Mouse (Mus musculus) telencephalon, adult 2 months (tissue): ENCODE data around the gene Atp8a1.

ENCODE experiments used
- DNase-seq: peaks from one replicate; pipeline ENCODE4 v3.0.0-alpha.2; 2011; ENCODE audit warnings: low read depth, low spot score

Gene Atp8a1

DNA sequence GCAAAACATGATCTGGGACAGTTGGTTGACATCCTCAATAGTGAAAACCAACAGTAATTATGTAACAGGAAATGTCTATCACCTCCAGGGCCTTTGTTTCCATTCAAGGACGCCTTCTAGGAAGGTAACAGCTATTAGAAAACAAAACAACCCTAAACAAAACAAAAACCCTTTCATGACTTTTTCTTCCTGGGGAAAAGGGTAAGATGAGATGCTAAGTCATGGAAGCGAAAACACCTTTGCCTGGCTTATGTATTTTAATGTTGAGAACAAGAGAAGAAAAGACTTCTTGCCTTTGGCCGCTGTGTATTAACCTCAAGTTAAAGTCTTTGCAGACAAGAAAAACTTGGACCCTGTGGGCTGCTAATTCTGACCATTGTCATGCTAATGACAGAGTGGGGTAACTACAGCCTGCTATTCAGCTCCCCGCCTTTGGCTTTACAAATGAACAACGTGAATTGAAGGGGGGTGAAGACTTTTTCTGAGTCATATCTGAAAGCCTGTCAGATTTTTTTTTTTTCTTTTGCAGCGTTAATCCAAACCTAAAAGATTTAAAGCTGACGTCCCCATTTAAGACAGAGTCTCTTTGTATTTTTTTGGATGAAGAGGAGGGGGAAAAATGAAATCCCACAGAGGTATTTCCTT, 214.0 kb downstream of the Atp8a1 start:
- no peak for DNase-seq

DNA sequence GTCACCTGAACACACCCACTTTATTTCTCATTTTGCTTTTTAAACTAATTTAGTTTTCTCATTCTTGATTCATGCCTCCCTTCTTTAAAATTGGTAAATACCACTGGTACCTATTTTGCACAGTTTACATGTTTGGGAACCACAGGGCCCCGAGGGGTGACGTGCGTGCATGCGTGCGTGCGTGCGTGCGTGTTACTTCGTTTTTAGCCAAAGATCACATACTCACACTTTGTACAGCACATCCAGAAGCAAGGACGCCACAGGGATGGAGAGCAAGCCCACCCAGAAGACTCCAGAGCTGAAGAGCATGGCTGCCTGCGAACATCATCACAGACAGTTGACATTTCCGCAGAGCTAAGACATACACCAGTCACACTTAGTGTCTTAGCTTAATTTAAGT, 216.0 kb downstream of the Atp8a1 start:
- no peak for DNase-seq

DNA sequence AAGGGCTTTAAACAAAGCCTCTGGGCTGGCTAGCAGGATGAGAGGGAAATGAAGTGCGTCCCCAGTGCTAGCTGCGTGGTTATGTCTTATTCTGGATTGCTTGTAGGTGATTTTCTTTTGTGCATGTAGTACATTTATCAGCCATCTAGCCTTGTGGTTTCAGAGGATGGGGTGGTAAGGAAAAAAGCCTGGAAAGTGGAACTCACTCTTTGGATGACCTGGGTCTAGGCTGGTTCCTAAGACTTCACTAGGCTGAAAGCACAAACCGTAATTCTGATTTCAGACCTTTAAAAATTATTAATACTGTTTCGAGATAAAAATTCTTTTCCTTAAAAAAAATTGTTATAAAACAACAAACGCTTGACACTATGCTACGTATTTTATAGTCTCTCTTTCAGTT, 217.4 kb downstream of the Atp8a1 start:
- DNase-seq: no peak

DNA sequence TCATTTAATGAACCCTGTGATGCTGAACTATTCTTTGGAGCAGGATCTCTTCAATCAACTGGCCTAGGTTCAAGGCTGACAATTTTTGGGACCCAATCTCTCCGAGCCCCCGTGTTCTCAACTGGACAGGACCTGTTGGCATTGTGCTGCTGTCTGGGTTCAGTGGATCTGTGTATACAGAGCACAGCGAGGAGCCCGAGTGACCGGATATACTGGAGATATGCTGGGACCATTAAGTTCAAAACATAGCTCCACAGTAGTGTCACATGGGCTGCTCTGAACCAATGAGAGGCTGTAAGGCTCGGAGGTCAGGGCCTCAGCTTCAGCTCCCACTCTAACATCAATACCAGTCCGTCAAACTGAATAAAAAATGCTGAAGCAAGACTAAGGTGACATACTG, 217.8 kb downstream of the Atp8a1 start:
- no peak for DNase-seq

DNA sequence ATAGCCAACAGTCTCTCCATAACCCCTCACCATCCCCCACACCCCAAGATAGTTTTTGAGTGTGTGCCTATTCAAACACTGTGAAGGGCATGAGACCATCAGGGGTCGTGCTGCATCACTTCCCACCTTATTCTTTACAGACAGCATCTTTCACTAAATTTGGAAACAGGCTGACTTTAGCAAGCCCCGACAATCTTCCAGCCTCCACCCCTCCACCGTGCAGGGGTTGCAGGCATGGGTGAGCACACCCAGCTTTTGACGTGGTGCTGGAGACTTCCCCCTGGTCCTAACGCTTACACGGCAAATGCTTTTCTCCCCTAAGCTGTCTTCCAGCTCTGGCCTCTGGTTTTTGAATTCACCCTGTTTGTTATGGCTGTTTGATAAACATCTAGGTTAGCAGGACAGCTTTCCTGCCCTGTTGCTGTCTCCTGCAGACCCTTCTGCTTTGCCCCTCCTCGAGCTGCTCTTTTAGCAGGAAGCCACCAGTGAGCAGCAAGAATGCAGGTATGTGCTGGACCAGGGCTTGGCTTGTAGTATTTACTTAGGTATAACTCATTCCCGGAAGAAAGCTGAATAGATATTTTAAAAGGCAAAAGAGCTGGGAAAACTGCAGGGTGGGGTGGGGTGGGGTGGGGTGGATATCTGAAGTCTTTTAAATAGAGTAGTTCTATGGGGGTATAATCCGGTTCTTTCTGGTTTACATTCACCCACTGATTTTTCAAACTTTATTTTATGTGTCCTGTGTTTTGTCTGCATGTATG, 218.9 kb downstream of the Atp8a1 start:
- DNase-seq: no peak

DNA sequence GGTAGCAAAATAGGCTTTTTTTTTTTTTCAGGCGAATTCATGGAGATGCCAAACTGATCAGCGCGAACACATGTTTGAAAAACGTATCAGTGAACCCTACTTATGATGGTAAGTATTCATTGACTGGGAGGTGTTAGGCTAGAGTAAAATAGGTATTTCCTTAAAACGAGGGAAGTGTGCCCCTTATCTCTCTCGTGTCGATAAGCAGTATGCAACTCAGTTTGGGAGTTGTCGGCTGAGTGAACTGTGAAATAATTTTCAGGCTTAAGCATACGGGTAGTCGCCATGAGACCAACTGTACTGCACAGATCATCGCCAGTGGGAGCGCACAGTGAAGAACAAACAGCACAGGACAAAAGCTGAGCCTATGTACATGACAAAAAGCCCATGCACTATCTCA, 226.0 kb downstream of the Atp8a1 start:
- no peak for DNase-seq

DNA sequence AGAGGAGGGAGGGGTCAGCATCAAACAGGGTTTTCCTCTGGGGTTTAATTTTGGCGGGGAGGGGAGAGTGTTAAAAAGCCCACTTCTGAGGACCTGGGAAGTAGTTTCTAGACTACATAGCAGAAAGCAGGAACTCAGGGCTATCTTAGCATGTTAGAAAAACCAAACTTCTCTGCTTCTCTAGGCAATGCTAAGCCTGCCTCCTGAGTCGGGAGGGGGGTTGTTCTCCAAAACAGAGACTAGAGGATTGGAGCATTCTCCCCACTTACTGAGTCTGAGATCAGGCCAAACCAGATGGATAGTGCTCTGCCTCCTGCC, 237.8 kb downstream of the Atp8a1 start:
- no peak for DNase-seq

DNA sequence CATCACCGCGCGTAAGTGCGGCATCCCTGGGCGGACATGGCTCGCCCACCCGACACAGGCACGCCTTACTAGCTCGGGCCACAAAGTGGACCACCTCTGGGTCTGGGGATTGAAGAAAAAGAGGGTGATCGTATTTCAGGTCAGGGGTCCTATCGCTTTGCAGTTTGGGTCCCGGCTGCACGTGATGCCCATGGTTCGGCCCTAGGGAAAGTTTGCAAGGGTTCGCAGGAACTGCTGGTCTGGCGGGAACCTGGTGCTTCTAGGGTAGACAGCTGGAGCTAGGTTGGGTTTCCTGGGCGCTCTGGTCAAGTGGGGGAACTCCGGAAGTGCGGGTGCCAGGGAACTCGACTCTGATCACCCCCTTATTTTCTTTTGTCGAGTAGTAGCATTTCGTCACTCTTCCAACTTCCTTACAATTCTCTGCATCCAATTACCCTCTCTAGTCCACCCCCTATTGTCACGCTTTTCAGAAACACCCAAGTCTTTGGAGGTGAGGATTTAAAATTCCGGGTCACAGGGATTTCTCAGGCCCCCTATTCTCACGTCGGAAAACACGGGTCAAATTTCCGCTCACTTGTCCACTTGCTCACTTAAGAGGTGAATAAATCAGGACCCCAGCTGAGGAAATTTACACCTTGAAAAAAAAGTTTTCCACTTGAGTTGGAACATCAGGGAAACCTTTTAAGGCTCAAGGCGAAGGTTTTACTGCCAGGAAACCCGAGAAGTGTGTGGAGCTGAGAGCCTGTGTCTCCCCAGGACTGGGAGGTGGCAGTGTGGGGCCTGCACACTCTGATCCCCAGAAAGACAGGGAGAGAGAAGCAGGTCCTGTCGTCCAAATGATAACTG, 238.3 kb downstream of the Atp8a1 start:
- no peak for DNase-seq

DNA sequence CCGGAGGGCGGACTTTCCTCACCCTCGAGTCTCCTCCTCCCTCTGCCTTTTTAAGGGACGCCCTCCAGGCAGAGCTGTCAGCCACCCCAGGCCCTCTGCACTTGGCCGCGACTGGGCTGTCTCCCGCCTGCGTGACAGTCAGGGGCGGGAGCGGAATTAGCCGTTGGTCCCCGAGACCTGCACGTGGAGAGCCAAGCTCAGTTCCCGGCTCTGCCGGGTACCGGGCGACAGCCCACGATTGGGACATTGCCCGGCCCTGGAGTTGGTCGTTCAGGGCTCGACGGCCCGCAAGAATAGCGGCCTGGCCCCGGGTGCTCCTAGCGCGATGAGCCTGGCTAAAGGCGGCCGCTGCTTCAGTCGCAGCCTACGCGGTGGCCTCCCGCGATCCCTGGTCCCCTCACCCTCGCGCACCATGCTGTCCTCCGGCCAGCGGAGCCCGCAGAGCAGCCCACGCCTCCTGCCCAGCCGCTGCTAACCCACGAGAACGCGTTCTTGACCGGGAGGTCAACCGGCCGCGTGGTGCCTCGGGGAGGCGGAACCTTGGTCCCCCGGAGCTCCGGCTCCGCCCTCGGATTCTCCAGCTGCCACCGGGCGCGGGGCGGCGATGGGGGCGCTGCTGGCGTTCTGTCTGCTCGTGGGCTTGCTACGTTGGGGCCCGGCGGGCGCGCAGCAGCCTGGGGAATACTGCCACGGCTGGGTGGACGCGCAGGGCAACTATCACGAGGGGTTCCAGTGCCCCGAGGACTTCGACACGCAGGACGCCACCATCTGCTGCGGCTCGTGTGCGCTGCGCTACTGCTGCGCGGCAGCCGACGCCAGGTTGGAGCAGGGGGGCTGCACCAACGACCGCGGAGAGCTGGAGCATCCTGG, 239.2 kb downstream of the Atp8a1 start, which contains the start of gene Shisa3:
Gene Shisa3 (plus strand): TSS at position 79 of the 870 bp plus-strand sequence.
- no peak for DNase-seq

DNA sequence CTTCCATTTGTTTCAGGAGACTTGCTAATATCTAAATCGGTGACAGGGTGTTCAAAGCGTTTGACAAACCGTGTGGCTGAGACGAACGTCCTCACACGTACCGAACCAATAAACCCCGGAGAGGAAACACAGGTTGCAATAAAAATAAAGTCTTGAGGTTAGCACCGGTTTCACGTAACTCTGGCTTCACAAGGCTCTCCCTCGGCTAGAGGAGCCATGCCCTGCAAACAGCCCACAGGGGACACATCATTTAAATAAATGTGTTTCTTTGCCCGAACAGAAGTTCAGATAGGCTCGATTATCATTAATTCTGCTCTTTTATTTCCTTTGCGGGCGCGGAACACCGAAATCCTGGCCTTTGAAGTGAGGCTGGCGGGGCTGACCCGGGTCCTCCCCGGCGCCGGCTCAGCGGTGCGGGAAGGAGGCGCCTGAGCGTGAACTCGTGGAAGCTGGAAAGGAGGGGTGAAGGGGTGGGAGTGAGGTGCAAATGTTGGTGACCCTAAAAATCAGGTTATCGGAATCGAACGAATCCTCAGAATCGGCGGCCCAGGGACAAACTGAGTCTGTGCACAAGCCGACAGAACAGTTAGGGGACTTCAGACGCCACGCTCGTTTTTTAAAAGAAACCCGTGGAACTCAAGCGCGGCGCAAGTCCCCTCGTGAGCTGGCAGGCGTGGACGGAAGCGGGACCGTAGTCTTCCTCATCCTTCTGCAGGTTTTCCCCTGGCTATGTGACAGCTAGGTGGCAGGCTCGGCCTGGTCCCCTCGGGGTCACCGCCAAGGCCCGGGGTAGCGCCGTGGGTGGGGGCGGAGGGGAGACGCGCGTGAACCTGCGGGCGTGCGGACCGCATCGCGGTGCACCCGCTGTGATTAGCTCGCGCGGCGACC, 240.1 kb downstream of the Atp8a1 start:
- no peak for DNase-seq

DNA sequence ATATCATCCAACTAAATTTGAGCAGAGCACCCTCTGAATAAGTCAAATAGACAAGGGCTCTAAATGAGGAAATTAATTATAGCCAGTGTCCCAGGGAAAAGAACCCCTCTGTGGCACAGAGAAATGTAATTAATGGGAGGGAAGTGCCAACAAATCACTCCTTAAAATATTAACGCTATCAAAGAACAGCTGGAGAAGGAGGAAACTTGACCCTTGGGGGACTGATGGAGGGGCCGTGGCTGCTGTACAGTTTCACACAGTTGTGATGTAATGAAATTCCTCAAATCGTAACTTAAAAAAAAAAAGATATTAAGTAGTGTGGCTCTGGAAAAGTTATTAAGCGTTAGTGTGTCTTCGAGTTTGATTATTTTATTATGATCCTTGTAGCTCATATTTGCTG, 241.3 kb downstream of the Atp8a1 start:
- no peak for DNase-seq

DNA sequence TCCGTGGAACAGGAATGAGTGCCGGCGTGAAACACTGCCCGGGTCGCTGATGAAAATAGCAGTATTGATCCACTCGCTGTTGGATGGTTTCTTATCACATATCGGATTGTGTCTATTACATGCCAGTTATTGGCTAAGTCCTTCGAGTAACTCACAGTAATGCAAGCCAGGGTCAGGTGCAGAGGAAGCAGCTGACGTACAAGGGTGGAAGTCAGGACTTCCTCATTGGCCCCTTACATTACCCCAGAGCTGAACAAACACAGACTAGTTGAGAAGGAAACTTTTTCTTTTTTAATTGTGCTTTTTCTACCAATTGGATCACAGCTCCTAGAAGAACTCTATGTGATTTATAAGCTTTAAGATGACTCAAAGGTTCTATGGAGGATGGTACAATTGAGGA, 247.3 kb downstream of the Atp8a1 start:
- no peak for DNase-seq

DNA sequence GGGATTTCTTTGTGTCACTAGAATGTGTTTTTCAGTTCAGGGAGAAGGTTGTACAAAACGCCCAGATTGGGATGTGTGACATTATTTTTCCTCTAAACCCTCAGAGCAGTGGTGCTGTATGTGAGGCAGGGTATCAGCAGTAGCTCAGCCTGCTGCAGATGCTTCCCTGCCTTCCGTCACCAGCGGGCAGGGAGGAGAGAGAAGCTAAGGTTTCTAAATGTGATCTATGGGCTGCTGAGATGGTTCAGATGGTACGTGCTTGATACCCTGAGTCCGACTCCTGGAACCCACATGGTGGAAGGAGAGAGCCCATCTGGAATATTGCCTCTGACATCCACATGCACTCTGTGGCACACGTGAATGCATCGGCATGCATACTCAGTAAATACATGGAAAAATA, 251.6 kb downstream of the Atp8a1 start:
- no peak for DNase-seq

DNA sequence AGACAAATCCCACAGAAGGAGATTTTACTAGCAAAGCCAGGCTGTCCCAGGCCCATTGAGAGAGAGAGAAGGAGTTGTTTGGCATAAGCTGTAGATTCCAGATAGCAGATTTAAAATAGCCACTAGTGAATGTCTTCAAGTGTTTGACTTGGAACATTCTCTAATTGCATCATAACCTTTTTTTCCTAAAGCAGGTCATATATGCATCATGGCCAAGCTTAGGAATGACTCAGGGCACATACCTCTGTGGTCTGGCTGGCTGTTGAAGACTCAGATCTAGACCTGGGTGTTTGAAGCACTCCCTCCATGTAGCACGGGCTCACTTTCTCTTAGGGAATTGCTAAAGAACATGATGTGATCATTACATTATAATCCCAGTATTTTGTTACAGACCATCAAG, 252.2 kb downstream of the Atp8a1 start:
- DNase-seq: no peak

DNA sequence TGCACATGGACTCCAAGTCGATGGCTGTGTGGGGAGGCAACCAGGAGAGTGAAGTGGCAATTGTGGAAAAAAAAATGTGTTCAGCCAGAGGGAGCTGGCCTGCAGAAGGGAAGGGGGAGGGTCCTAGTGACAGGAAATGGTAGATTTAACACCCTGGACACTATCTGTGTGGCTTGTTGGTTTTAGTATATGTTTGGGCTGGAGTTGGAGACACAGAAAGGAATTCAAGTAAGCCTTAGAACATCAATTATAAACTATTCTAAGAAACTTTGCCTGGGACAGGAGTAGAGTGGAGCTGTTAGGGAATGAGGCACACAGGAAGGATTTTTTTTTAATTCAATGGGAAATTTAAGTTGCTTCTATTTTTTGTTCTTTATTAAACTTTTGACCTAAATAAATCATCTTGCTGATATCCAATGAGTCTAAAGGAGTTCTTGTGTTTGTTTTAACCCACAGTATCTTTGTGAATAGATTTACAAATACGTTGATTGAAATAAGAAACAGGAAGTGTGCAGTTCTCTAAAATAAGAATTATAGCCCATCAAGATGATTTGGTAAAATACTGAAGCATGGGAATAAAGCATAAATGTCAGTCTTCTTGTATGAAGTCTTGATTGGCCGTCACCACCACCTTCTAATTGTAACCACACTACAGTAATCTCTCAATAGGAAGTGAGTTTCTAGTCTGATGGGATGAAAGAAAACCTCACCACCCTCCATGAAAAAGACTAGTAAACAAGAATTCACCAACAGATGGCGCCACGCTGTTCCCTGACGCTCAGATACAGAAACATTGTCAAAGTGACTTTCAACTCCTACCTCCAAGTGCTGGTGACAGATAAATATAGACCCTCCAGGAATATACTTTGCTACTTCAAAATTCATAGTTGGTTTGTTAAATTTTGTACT, 267.3 kb downstream of the Atp8a1 start:
- DNase-seq: peak; percentile 5

DNA sequence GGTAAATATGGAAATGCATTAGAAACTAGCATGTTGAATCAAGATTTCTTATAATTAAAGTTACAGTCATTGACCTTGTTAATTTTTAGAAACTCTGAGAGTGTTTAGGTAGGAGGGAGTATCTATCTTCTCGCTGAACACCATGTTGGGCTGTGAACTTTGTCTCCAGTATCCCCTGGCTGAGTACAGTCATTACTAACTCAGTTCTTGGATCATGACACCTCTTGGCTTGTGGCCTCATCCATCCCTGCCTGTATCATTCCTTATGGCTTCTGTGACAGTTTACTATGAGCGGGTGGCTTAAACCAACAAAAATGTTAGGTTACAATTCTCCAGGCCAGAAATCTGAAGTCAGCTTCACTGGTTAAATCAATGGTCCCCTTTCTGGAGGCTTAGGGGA, 271.5 kb downstream of the Atp8a1 start:
- no peak for DNase-seq

DNA sequence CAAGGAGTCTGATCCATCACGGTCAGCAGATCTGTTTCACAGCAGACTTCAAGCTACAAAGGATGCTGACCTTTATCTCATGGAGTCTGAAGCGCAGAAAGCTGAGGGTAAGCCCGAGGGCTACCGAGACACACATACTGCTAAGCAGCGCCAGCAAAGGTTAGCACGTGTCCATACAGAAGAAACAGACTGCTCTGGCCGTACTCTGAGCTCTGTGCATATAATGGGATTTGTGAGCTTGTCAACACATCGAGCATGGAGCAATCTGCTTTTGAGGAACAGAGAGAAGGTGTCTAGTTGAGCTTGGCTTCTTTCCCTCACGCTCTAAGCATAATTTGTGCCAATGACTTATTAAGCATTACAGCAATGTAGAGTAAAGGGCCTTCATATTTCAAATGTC, 273.2 kb downstream of the Atp8a1 start:
- no peak for DNase-seq

DNA sequence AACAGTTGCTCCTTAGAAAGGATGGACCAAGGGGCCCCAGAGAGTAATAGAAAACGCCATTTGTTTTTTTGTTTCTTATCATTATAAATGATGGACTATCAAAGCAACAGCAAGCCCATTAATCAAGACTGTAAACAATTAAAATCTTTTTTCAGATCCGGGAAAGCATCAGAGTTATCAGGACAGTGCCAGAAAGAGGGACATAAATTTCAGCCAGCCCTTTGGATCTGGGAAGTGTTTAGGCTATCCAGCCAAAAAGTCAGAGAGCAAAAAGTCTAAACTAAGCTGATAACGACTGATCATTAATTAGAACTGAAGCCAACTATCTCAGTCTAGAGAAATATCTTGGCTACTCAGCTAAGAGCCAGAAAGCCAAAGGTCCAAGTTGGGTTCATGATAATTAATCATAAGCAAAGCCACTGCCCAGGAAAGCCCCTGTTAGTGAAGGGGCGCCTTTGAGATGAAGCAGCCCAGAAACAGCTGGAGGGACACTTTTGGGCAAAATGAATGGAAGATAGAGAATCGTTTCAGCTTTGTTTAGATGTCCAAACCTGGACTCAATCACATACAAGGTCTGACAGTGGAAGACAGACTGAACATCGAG, 274.6 kb downstream of the Atp8a1 start:
- DNase-seq: no peak
